Mouse (Mus musculus) testis, postnatal 10 days (tissue): ENCODE results near the gene Pde8a.
"Not testable (repeated sequence)": the region's sequence is repeated elsewhere in the genome, so short reads cannot be mapped to it uniquely, and the experiment has no call there.

Source experiments
- DNase-seq: peaks from one replicate; pipeline ENCODE4 v3.0.0; 2021; ENCODE audit warnings: low spot score

Gene Pde8a

DNA sequence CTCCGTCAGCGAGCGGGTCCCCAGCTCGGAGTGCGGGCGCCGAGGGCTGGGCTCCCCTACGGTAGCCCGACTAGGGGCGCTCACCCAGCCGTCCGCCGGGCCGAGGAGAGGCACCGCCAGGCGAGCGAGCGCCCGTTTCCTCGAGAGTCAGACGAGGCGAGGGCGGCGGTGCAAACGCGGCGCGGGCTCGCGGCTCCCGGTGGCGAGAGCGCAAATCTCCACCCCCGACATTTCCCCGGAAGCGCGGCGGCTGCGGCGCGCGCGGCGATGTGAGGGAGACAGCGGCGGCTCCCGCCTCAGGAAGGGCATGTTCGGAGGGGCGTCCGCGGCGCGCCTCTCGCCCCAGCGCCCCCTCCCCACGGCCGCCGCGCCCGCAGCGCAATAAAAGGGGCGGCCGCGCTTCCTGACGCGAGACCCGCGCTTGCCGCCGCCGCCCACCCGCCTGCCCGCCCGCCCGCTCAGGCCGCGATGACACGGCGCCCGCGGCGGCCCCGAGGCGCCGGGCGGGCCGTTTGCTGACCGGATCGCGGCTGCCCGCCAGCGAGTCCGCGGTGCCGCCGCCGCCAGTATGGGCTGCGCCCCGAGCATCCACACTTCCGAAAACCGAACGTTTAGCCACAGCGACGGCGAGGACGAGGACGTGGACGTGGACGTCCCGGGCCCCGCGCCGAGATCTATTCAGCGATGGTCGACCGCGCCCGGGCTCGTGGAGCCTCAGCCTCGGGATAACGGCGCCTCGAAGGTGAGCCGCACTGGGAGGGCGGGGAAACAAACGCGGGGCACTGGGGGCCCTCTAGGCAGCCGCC lies at the start of gene Pde8a:
TSS of gene Pde8a (plus strand) at position 250 of the 806 bp plus-strand sequence.
- DNase-seq: peak; percentile 66

DNA sequence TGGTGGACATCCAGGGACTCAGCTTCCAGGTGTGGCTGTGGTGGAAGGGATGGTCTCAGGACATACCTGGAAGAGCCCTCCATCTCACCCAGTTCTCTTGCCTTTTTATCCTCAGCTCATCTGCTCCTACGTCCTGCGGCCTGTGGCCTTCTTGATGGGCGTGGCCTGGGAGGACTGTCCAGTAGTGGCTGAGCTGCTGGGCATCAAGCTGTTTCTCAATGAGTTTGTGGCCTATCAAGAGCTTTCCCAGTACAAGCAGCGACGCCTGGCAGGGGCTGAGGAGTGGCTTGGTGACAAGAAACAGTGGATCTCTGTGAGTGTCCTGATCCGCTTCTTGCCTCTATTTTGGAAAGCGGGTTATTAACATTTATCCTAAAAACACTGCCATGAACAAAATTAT lies 49.0 kb upstream of the Pde8a start:
- no peak for DNase-seq

DNA sequence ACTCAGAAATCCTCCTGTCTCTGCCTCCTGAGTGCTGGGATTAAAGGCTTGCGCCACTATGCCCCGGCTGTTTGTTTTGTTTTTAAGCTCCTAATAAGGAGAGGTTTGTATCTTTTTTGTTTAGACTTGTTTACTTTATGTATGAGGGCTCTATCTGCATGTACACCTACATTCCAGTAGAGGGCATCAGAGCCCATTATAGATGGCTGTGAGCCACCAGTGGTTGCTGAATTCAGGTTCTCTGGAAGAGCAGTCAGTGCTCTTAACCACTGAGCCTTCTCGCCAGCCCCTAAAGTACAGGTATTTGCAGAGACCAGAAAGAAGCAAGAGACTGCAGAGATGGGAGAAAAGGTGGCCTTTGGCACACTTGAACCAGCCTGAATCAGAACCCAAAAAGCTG lies 46.3 kb upstream of the Pde8a start:
- no peak for DNase-seq

- no peak for DNase-seq
Measured at GRCm38 (mm10) chr7:81169351-81169750, 44.0 kb upstream of the Pde8a start.

- DNase-seq: no peak
Measured at GRCm38 (mm10) chr7:81173931-81174330, 39.5 kb upstream of the Pde8a start.

- no peak for DNase-seq
Measured at GRCm38 (mm10) chr7:81174654-81175053, 38.7 kb upstream of the Pde8a start.

DNA sequence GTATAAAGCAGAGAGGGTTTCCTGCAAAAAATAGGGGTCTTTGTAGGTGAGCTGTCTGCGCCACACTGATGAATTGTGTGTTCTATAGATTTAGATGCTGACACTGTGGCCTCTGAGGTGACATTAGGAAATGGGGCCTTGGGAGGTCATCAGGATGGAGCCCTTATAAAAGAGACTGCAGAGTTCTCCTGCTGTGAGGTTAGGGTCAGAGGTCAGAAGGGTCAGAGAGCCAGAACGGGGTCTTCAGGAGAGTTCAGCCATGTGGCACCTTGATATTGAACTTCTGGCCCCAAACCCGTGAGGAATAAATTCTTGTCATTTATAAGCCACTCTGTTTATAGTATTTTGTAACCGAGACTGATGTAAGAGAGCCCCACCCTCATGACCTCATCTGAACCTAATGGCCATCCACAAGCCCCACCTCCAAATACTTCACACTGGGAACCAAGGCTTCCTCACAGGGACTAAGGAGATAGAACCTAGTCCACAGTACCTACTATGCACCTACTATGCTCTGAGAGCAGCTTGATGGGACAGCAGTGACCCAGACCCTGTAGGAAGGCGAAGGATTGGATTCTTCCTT lies 37.1 kb upstream of the Pde8a start:
- no peak for DNase-seq

DNA sequence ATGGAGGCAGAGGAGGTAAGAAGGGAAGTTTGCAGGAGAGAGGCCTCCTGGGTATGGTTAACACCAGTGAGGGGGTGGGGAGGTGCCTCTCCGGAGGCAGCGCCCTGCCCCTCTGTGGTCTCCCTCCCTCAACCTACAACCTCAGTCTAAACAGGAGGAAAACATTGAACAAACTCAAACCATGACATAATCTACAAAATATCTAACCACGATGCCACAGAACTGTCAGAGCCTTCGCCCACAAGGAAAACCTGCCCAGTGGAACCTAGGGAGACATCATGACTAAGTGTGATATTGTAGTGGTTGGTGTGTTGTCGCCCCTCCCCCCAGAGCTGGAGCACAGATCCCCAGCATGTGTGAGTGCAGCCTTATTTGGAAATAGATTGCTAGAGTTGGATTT lies 33.9 kb upstream of the Pde8a start:
- no peak for DNase-seq

DNA sequence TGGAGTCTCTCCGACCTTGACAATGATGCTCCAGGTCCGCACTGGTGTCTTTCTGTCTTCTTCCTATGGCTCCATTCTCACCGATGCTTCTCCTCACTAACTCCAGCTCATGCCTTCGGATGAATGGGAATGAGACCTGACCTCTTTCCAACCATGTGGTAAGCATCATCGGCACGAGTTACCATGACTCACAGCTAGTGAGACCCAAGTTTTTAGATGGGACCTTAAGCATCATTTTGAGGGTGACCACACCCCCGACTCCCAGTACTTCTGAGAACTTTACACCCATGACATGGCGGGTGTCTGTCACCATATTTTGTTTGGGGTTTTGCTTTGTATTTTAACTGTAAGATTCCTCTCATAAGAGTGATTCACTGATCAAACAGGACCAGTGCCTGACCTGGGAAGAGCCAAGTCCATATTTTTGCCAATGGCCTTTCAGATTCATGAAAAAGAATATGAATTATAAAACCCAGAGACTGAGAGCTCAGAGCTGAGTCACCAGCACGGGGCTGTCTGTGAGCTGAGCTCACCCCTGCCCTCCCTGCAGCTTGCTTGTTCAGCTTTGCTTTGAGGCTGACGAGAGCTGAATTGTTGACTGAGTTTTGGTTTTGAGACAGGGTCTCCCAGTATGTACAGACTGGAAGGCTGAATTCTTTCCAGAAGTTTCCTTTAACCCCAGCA lies 30.8 kb upstream of the Pde8a start:
- no peak for DNase-seq

GRCm38 (mm10) chr7:81183181-81183580 lies 30.2 kb upstream of the Pde8a start:
- DNase-seq: no peak

- no peak for DNase-seq
Measured at GRCm38 (mm10) chr7:81184136-81184535, 29.3 kb upstream of the Pde8a start.

- no peak for DNase-seq
Measured at GRCm38 (mm10) chr7:81184651-81185050, 28.7 kb upstream of the Pde8a start.

- not testable (repeated sequence) for DNase-seq
Measured at GRCm38 (mm10) chr7:81186036-81186435, 27.4 kb upstream of the Pde8a start.

DNA sequence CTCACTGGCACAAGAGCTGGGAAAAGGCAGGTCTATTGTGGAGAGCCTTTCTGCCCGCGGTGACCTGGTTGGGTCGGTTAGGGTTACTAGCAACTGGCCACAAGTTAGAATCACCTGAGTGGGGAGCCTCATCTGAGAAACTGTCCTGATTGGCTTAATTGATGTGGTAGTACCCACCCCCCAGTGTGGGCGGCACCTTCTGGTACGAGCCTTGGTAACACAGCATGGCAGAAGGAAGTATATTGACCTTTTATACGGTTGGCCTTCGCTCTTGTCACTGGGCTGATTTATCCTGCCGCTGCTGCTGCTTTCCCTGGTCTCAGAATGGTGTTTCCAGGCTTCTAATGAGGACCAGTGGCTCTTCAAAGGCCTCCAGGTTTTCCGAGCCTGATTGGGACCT lies 24.2 kb upstream of the Pde8a start:
- no peak for DNase-seq

GRCm38 (mm10) chr7:81195509-81195908 lies 17.9 kb upstream of the Pde8a start:
- no peak for DNase-seq

DNA sequence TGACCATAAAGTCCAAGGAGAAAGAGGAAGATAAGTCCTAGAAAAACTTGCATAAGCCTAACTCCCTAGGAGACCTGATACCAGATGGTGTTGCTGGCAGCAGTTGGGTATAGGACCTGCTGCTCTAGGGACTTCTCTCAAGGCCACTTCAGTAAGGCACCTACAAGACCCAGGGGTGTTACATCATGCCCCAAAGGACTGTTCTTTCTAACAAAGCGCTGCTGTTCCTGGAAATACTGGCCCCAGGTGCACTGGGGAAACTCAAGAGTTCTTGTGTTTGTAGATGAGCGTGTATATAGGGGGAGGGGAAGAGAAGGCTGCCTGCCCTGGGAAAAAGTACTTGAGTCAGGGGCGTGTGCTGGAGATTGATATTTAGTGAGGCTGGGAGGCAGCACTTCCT lies 16.6 kb upstream of the Pde8a start:
- no peak for DNase-seq

DNA sequence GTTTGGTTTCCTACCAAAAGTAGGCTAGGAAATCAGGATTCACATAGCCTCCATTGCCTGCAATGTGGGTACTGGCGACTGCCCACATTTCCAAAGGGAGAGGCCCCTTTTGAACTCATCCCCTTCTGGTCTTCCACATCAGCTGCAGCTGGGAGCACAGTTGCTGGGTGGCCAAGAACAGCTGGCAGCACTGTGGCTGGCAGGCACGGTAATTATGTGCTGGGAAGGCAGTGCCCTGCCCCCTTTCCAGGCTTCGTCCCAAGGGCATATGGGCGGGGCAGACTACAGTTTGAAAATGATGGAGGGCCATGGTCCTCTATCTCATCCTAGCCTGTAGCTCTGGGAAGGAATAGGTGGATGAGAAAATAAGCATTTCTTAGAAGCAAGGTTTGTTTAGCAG lies 14.9 kb upstream of the Pde8a start:
- DNase-seq: peak; percentile 48

DNA sequence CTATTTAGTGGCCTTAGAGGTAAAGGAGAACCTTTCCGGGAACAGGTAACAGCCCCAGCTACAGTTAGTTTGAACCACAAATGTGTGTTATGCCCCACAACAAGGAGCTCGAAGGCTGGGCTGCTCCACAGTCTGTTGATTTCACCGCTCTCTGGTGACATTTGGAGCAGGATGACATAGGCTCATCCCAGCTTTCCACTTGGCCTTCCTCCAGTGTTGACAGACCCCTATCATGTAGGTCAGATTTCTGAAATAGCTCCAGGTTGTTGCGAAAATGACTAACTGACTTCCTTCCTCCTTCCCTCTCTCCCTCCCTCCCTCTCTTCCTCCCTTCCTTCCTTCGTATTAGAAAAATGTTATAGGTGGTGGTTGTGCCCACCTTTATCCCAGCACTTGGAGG lies 14.3 kb upstream of the Pde8a start:
- DNase-seq: no peak

- no peak for DNase-seq
Measured at GRCm38 (mm10) chr7:81199757-81200156, 13.6 kb upstream of the Pde8a start.

DNA sequence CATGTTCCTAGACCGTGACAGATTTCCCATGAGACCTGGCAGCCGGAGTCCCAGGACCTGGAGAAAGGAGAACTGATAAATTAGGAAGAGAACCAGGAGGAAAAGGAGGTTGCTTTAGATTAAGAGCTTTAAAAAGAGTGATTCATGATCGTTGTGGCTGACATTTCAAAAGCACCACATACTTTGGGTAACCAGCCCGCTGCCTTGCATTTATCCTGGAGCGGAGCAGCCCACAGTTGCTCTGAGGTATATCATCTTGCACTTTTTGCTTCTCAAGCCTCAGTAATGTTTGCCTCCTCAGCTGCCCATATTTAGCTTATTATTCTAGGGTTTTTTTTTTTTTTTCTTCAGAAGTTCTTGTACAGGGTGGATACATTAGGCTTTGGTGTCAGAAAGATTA lies 11.0 kb upstream of the Pde8a start:
- DNase-seq: no peak

- not testable (repeated sequence) for DNase-seq
Measured at GRCm38 (mm10) chr7:81203576-81203975, 9.8 kb upstream of the Pde8a start.

DNA sequence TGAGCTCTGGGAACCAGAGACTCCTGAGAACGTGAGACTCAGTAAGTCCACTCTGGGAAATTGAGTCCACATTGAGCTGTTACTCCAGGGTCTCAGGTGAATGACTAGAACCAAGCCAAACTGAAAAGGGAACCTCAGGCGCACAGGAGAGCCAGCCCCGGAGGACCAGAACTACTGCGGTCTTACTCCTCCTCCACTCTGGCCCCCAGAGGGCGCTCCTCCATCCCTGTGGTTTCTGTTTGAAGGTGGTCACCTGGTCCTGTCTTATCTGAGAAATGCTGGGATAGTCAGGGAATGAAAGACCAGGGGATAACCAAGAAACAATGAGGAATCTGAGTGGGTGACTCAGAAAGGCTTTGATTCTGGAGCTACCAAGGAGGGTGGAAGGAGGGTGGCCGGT lies 4.5 kb upstream of the Pde8a start:
- DNase-seq: peak; percentile 87

- no peak for DNase-seq
Measured at GRCm38 (mm10) chr7:81209979-81210685, 3.3 kb upstream of the Pde8a start.
